Mouse (Mus musculus): ENCODE results near the gene Olfr1426. TPM values are rescaled to one million over a fixed set of nuclear protein-coding genes. Genes with fewer than 3 reads are reported as not detected.
"Not testable (repeated sequence)": the region's sequence is repeated elsewhere in the genome, so short reads cannot be mapped to it uniquely, and the experiment has no call there.

Olfr1426 gene
- total RNA-seq (2021) = not detected

GRCm38 (mm10) chr19:12091913-12092312 lies at the start of gene Olfr1426:
Gene Olfr1426 (minus strand): TSS chr19:12092013.
- intact Hi-C loops (cut with DNase I) = no loop called here

GRCm38 (mm10) chr19:12134289-12134688 lies 42.5 kb upstream of the Olfr1426 start:
- intact Hi-C loops (cut with DNase I) = loop anchor here (10.0 kb wide), 1 partner anchor 461 kb away; the partner anchor contains the start of gene Gm4952
- DNase-seq (ENCODE audit: low spot score in 2 of 2) = peak; percentile 42 to 75

More at GRCm38 (mm10) chr19:12091913-12092312, at the start of gene Olfr1426:
- DNase-seq (ENCODE audit: low spot score in 2 of 2) = no peak

DNA sequence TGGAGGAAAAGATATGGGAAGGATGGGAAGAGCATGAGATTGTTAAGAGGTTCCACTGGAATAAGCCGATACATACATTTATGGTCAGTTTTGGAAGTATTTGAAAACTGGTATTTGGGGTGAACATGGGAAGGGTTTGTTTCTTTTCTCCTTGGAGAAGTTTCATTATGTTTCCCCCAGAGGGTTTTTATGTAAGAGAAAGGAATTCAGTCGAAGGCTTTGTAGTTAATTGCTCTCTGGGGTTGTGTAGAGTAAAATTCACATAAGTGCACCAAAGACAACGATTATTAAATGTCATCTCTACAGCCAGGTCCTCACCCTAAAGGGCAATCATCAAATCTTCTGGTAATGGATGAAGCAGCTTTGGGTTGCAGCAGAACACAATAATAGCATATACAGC lies 31.3 kb upstream of the Olfr1426 start, which contains the start of gene Olfr76:
Olfr76 (minus strand) TSS at position 101 of the 400 bp plus-strand sequence.
- DNase-seq (ENCODE audit: low spot score in 2 of 2) = no peak
- intact Hi-C loops (cut with DNase I) = no loop called here

GRCm38 (mm10) chr19:12116464-12116863 lies 24.7 kb upstream of the Olfr1426 start:
- intact Hi-C loops (cut with DNase I) = no loop called here
- DNase-seq (ENCODE audit: low spot score in 2 of 2) = no peak

- DNase-seq (ENCODE audit: low spot score in 2 of 2) = no peak
- intact Hi-C loops (cut with DNase I) = no loop called here
Observed at GRCm38 (mm10) chr19:12115797-12116196, 24.0 kb upstream of the Olfr1426 start, which contains the start of gene Olfr1428. Gene Olfr1428 (minus strand): TSS chr19:12115897.

DNA sequence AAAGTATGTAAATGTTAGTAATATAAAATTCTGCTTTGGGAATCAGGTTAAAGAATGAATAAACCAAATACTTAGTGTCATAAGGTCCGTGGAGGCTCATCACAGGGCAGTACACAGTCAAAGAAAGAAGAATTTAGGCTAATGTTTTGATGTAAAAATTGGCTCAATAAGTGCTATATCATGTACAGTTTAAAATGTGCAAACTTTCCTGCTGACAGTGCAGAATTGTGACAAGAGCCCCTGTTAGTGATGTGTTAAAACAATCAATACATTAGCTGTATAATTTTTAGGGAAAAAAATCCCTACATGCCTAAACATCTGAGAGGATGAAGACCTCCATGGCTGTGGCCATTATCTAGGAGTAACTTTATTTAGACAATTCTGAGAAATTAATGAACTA lies 22.0 kb upstream of the Olfr1426 start:
- DNase-seq (ENCODE audit: low spot score in 2 of 2) = no peak
- intact Hi-C loops (cut with DNase I) = no loop called here

DNA sequence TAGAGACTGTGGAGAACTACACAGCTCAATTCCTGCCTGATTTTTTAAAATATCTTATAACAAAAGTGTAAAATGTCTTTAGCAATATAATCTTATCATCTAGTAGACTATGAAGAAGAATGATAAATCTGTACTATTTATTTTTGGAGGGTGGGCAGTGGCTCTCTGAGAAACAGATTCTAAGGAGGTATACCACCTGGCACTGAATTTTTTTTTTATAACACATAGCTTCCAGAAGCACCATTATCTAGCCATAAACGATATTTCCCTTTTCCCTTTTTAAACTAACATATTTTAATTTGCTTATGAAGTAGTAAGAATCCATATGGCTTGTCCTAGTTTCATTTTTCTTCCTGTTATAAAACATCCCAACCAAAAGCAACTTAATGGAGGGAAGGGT lies 12.7 kb upstream of the Olfr1426 start:
- intact Hi-C loops (cut with DNase I) = loop anchor here (2.0 to 5.0 kb wide), 2 partner anchors 40 to 92 kb away; no protein-coding TSS in a partner anchor
- DNase-seq (ENCODE audit: low spot score in 2 of 2) = peak in 1 of 2 experiments; percentile 61

DNA sequence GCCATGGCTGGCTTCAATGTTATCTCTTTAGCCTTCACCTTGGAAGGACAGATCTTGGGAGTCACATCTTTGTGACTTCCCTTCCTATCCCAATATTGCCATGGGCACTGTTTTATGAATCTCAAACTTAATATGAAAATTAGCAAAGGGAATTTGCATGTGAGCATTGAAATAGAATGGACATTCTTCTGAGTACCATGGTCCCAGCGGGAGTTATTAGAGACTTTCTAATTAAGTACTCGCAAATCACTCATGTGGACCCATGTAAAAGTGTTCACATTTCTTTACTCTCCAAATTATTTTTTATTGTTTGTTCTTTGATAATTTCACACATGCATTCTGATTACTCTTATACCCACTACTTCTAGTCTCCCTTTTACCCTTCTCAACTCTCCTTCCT lies 11.4 kb upstream of the Olfr1426 start, which contains the start of gene Olfr1427:
Olfr1427 (minus strand) TSS at position 101 of the 400 bp plus-strand sequence.
- no peak for DNase-seq (ENCODE audit: low spot score in 2 of 2)
- intact Hi-C loops (cut with DNase I) = loop anchor here (5.0 kb wide), 1 partner anchor 91 kb away; no protein-coding TSS in a partner anchor

GRCm38 (mm10) chr19:12077631-12078030 lies 14.2 kb downstream of the Olfr1426 start, which contains the start of gene Olfr1425:
Gene Olfr1425 (minus strand): TSS chr19:12077731.
- intact Hi-C loops (cut with DNase I); DNase-seq (ENCODE audit: low spot score in 2 of 2): not testable (repeated sequence)

- DNase-seq (ENCODE audit: low spot score in 2 of 2); intact Hi-C loops (cut with DNase I): not testable (repeated sequence)
Observed at GRCm38 (mm10) chr19:12069546-12069945, 22.3 kb downstream of the Olfr1426 start.

- DNase-seq (ENCODE audit: low spot score in 2 of 2); intact Hi-C loops (cut with DNase I): not testable (repeated sequence)
Observed at GRCm38 (mm10) chr19:12067806-12068205, 24.0 kb downstream of the Olfr1426 start.

- intact Hi-C loops (cut with DNase I); DNase-seq (ENCODE audit: low spot score in 2 of 2): not testable (repeated sequence)
Observed at GRCm38 (mm10) chr19:12062582-12062981, 29.2 kb downstream of the Olfr1426 start, which contains the start of gene Olfr1424. Gene Olfr1424 (minus strand): TSS chr19:12062682.

- intact Hi-C loops (cut with DNase I) = no loop called here
- no peak for DNase-seq (ENCODE audit: low spot score in 2 of 2)
Observed at GRCm38 (mm10) chr19:12043163-12043562, 48.6 kb downstream of the Olfr1426 start.

GRCm38 (mm10) chr19:12041217-12041616 lies 50.6 kb downstream of the Olfr1426 start, which contains the start of gene Olfr1423:
Gene Olfr1423 (minus strand): TSS chr19:12041317.
- DNase-seq (ENCODE audit: low spot score in 2 of 2) = no peak
- intact Hi-C loops (cut with DNase I) = no loop called here

DNA sequence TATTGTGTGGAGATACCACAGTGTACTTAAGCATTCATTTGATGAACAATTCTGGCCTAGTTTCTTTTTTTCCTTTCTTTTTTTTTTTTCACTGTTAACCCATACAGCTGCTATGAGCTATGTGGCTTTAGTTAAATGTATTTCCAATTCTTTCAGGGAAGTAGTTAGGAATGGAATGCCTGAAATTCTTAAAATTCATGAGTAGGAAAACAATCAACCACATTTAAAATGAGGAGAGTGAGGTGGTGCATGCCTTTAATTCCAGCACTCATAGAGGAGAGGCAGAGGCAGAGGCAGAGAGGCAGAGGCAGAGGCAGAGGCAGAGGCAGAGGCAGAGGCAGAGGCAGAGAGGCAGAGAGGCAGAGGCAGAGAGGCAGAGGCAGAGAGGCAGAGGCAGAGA lies 54.1 kb downstream of the Olfr1426 start:
- intact Hi-C loops (cut with DNase I) = no loop called here
- DNase-seq (ENCODE audit: low spot score in 2 of 2) = no peak

Other genes starting within 250 kb of the Olfr1426 start
- gene Olfr1418, start 230.9 kb downstream of the Olfr1426 start, total RNA-seq (2021) = not detected
- gene Olfr1419, start 216.9 kb downstream of the Olfr1426 start, total RNA-seq (2021) = not detected
- not detected for gene Olfr1420, start 205.4 kb downstream of the Olfr1426 start, total RNA-seq (2021)
- gene Patl1, start 179.6 kb downstream of the Olfr1426 start, total RNA-seq (2021) = 10 to 100 TPM; 18.7 to 21.0 TPM
- gene Osbp, start 126.1 kb downstream of the Olfr1426 start, total RNA-seq (2021) = 10 to 100 TPM; 55.3 to 58.9 TPM
- gene Olfr1423, start 50.7 kb downstream of the Olfr1426 start, total RNA-seq (2021) = not detected
- not detected for gene Olfr1424, start 29.3 kb downstream of the Olfr1426 start, total RNA-seq (2021)
- gene Olfr1425, start 14.3 kb downstream of the Olfr1426 start, total RNA-seq (2021) = not detected
- gene Olfr1427, start 11.3 kb upstream of the Olfr1426 start, total RNA-seq (2021) = not detected
- not detected for gene Olfr1428, start 23.9 kb upstream of the Olfr1426 start, total RNA-seq (2021)
- not detected for gene Olfr76, start 31.2 kb upstream of the Olfr1426 start, total RNA-seq (2021)
- gene Olfr1555-ps1, start 78.1 kb upstream of the Olfr1426 start, total RNA-seq (2021) = not detected
- not detected for gene Olfr1431, start 108.6 kb upstream of the Olfr1426 start, total RNA-seq (2021)
- gene Olfr1432, start 140.6 kb upstream of the Olfr1426 start, total RNA-seq (2021) = not detected
- not detected for gene Olfr262, start 149.6 kb upstream of the Olfr1426 start, total RNA-seq (2021)
- gene Olfr235, start 169.0 kb upstream of the Olfr1426 start, total RNA-seq (2021) = not detected
- gene Olfr1434, start 187.8 kb upstream of the Olfr1426 start, total RNA-seq (2021) = not detected
- not detected for gene Olfr1436, start 207.1 kb upstream of the Olfr1426 start, total RNA-seq (2021)
- gene Olfr1437, start 233.1 kb upstream of the Olfr1426 start, total RNA-seq (2021) = not detected
- not detected for gene Olfr1438-ps1, start 243.9 kb upstream of the Olfr1426 start, total RNA-seq (2021)

Data from left cerebral cortex, postnatal 25 days (tissue).